Mouse (Mus musculus) ES-Bruce4 (cell line): ENCODE measurements around the gene Sh3rf3.

Experiments used
- EP300 ChIP-seq: IDR thresholded peaks from 2 replicates; pipeline ENCODE4 v1.6.1; 2011; ENCODE audit warnings: low read depth, low read length; ENCODE audit not compliant: insufficient read depth
- POLR2A ChIP-seq: IDR thresholded peaks from one replicate; pipeline ENCODE4 v1.8.1; 2011; ENCODE audit warnings: low read length; ENCODE audit not compliant: insufficient read depth

GRCm38 (mm10) chr10:58981674-58982329 lies 168.6 kb downstream of the Sh3rf3 start:
- no peak for TF ChIP-seq EP300
- TF ChIP-seq POLR2A, result no peak
